ENCODE assay signal across 8 mouse cellular contexts in the genomic region with DNA sequence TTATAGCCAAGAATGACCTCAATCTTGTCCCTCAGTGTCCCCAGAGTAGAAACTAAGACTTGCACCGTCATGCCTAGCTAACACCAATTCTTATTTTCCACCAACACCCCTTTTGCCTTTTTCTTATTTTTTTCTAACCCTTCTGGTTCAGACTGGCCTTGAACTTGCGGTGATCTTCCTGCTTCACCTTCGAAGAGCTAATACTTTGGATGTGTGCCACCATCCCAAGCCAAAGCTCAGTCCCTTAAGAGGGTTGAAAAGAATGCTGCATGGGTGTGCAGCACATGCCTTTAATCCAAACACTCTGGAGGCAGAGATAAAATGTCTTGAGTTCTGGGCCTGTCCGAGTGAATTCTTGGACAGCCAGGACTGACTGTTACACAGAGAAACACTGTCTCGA. TPM values are rescaled to one million over a fixed set of nuclear protein-coding genes. Genes with fewer than 3 reads are reported as not detected.
DNase-seq lines count a peak whose midpoint lies in the region; ATAC-seq lines count a peak whose summit lies in the region.

No protein-coding gene starts in this region.

- H3K9ac ChIP-seq in heart, embryonic 14.5 days (ENCODE audit: low read length) = peak overlapping the region; percentile 0; the same call in 1 of the 2 replicates
- peak overlapping the region; percentile 16; the same call in 1 of the 2 replicates for H3K9ac ChIP-seq in liver, embryonic 11.5 days (ENCODE audit: low read depth, low read length)
- no peak overlapping the region for H3K9ac ChIP-seq in liver, embryonic 15.5 days

- H3K4me3 ChIP-seq in heart, embryonic 14.5 days (ENCODE audit: control insufficient read depth in 1 of 2, insufficient read depth in 1 of 2, low read depth in 1 of 2, low read length in 2 of 2) = no peak overlapping the region
- H3K4me3 ChIP-seq in liver, embryonic 11.5 days (ENCODE audit: low read depth, low read length) = no peak overlapping the region
- no peak overlapping the region for H3K4me3 ChIP-seq in liver, embryonic 15.5 days (replicated peaks)

- H3K27ac ChIP-seq in heart, embryonic 14.5 days (replicated peaks in 1 of 2; ENCODE audit: control insufficient read depth in 1 of 2, insufficient read depth in 1 of 2, low read depth in 2 of 2, low read length in 2 of 2) = peak overlapping the region in 1 of 2 experiments; percentile 62; a peak in 2 of 4 replicates
- no peak overlapping the region for H3K27ac ChIP-seq in liver, embryonic 11.5 days (ENCODE audit: low read depth, low read length)
- peak overlapping the region; percentile 42 for H3K27ac ChIP-seq in liver, embryonic 15.5 days (replicated peaks)

- no peaks in the 10 kb centered on the region for H3K27me3 ChIP-seq in heart, embryonic 14.5 days (ENCODE audit: control insufficient read depth, insufficient read depth, low read length)
- no peaks in the 10 kb centered on the region for H3K27me3 ChIP-seq in liver, embryonic 11.5 days (replicated peaks; ENCODE audit: control insufficient read depth, insufficient read depth, low read length)
- no peaks in the 10 kb centered on the region for H3K27me3 ChIP-seq in liver, embryonic 15.5 days

- ATAC-seq in heart, embryonic 14.5 days (ENCODE audit: insufficient number of reproducible peaks, insufficient read depth, low FRiP score, low read depth) = no peak
- no peak for ATAC-seq in liver, embryonic 11.5 days (replicated peaks; ENCODE audit: low FRiP score)
- ATAC-seq in liver, embryonic 15.5 days (ENCODE audit: insufficient read depth) = no peak

- peaks cover 40 to 63% of the 10 kb centered on the region in 2 experiments for H3K4me1 ChIP-seq in heart, embryonic 14.5 days (ENCODE audit: control insufficient read depth in 2 of 2, insufficient read depth in 2 of 2, low read length in 2 of 2)
- peaks cover 57% of the 10 kb centered on the region for H3K4me1 ChIP-seq in liver, embryonic 11.5 days (replicated peaks; ENCODE audit: control insufficient read depth, insufficient read depth, low read length)
- peaks cover 65% of the 10 kb centered on the region for H3K4me1 ChIP-seq in liver, embryonic 15.5 days (replicated peaks)

- H3K36me3 ChIP-seq in heart, embryonic 14.5 days (ENCODE audit: control insufficient read depth, insufficient read depth, low read length) = peaks cover 93% of the 10 kb centered on the region
- peaks cover 62% of the 10 kb centered on the region for H3K36me3 ChIP-seq in liver, embryonic 11.5 days (ENCODE audit: control insufficient read depth, insufficient read depth, low read length)
- H3K36me3 ChIP-seq in liver, embryonic 15.5 days (replicated peaks) = peaks cover 92% of the 10 kb centered on the region

- WGBS in heart, embryonic 14.5 days = 44% methylated on average over 5 of the region's 5 CpGs
- WGBS in liver, embryonic 11.5 days = 77% methylated on average over 5 of the region's 5 CpGs
- WGBS in liver, embryonic 15.5 days (ENCODE audit: insufficient replicate concordance) = 55% methylated on average over 5 of the region's 5 CpGs

- H3K4me2 ChIP-seq in heart, embryonic 14.5 days (ENCODE audit: low read length) = no peak overlapping the region
- H3K4me2 ChIP-seq in liver, embryonic 11.5 days = no peak overlapping the region
- no peak overlapping the region for H3K4me2 ChIP-seq in liver, embryonic 15.5 days

- no peaks in the 10 kb centered on the region for H3K9me3 ChIP-seq in heart, embryonic 14.5 days (ENCODE audit: control insufficient read depth, low read length)
- H3K9me3 ChIP-seq in liver, embryonic 11.5 days (ENCODE audit: control insufficient read depth, low read length) = no peaks in the 10 kb centered on the region
- no peaks in the 10 kb centered on the region for H3K9me3 ChIP-seq in liver, embryonic 15.5 days (replicated peaks)

- no peak for DNase-seq in heart, adult 18-20 months
- no peak for DNase-seq in liver, embryonic 11.5 days (ENCODE audit: low spot score)
- DNase-seq in liver (no peak), adipocyte (ENCODE audit: low spot score) (peak; percentile 47)
- DNase-seq in left cerebral cortex, adult 11 months (ENCODE audit: low spot score) = no peak
- no peak for DNase-seq in gastrocnemius, adult 18-20 months (ENCODE audit: low spot score)

RNA-seq across cellular contexts. Expression of a gene that starts 8.9 kb away (rescaled TPM):
- polyA plus RNA-seq in heart, embryonic 14.5 days (2014; fragmentation: Nextera tagmentation; extraction: Ambion mirVana) = 23.4 TPM in 2 replicates
- 10 to 100 TPM; 33.9 to 38.8 TPM for total RNA-seq in heart, adult 18-20 months (2021)
- polyA plus RNA-seq in liver, embryonic 11.5 days (2014; fragmentation: Nextera tagmentation; extraction: Ambion mirVana) = 22.9 and 24.1 TPM in 2 replicates
- 8.8 and 10.9 TPM in 2 replicates for polyA plus RNA-seq in liver, embryonic 15.5 days (2015; fragmentation: Nextera tagmentation; extraction: Ambion mirVana)
- total RNA-seq in gastrocnemius, adult 18-20 months (2021) = 10 to 100 TPM; 17.6 to 22.5 TPM
